Mouse (Mus musculus) activated CD4-positive, CD25-positive, alpha-beta regulatory T cell, adult 4 months (primary cell): Measurements from ENCODE around the gene Tmem165. TPM values are rescaled to one million over a fixed set of nuclear protein-coding genes. Genes with fewer than 3 reads are reported as not detected.
A peak's percentile ranks its signal among the peaks of the same experiment; 100 is the strongest.

ENCODE experiments used
- ATAC-seq: one replicate; pipeline ENCODE4 v1.8.0; 2017
- polyA plus RNA-seq, 2 experiments: library from polyadenylated mRNA; unstranded; fragments of 100-300 nt; shearing (Covaris generic); gene quantifications; one replicate each; pipeline ENCODE4 v1.2.1; 2017

The Tmem165 gene
- polyA plus RNA-seq = 10 to 100 TPM in 1 of 2 experiments, 1 to 10 TPM in 1; 7.9 to 13.8 TPM

- ATAC-seq = peak; percentile 89
Observed at GRCm38 (mm10) chr5:76183750-76184261, at the start of gene Tmem165. Gene Tmem165 (plus strand): TSS chr5:76183880.

DNA sequence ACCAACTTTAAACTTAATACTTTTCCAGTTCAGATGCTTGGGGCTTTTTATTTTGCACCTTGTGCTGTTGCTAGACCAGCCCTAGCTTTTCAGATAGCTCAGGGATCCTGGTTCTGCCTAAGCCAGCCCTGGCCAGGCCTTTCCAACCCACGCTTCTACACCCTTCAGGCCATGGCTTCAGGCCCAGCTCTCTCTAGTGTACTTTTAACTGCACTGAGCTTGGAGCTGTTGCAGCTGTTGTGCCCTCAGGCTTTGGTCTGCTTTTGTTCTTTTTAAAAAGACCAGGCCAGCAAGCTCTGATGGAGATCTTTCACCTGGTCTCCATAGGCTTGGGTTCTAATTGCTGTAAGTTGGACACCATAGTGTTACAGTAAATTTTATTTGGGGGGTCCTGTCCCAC, 48.0 kb upstream of the Tmem165 start:
- no peak for ATAC-seq

DNA sequence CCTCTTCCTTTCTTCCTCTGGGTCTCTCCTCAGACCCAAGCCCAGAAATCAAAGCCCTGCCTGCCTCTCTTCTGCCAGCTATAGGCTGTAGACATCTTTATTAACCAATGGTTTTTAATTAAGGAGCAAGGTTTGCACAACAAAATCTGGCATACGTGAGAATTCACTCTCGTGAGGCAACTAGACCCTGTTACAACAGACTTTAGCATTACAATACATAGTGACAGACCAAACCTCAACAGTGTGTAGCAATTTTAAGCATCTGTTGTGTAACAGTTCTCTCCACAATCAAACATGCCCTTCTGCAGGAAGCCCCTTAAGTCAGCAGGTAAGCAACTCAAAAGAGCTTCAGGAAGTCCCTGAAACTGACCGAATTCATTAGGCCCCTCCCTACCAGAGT, 47.4 kb upstream of the Tmem165 start:
- ATAC-seq = no peak

GRCm38 (mm10) chr5:76137586-76137985, 46.1 kb upstream of the Tmem165 start:
- no peak for ATAC-seq

DNA sequence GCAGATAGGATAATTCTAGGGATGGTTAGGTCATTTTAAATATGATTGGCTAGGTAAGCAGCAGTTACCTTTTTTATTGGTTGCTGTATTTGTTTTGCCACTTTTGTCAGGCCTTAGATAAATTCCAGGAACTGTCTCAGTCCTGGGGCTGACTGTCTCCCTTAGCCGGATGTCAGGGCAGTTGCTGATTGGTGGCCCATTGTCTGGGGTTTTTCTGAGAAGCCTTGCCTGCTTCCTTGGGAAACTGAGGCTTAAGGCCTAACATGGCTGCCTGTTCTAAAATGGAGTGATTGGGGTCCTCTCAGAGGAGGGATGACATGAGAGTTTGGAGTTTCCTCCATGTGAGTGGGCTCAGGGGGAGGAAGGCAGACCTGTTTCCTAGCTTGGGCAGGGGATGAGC, 45.6 kb upstream of the Tmem165 start:
- ATAC-seq = no peak

GRCm38 (mm10) chr5:76138512-76138911, 45.2 kb upstream of the Tmem165 start:
- ATAC-seq = no peak

GRCm38 (mm10) chr5:76139171-76139671, 44.5 kb upstream of the Tmem165 start:
- ATAC-seq = no peak

DNA sequence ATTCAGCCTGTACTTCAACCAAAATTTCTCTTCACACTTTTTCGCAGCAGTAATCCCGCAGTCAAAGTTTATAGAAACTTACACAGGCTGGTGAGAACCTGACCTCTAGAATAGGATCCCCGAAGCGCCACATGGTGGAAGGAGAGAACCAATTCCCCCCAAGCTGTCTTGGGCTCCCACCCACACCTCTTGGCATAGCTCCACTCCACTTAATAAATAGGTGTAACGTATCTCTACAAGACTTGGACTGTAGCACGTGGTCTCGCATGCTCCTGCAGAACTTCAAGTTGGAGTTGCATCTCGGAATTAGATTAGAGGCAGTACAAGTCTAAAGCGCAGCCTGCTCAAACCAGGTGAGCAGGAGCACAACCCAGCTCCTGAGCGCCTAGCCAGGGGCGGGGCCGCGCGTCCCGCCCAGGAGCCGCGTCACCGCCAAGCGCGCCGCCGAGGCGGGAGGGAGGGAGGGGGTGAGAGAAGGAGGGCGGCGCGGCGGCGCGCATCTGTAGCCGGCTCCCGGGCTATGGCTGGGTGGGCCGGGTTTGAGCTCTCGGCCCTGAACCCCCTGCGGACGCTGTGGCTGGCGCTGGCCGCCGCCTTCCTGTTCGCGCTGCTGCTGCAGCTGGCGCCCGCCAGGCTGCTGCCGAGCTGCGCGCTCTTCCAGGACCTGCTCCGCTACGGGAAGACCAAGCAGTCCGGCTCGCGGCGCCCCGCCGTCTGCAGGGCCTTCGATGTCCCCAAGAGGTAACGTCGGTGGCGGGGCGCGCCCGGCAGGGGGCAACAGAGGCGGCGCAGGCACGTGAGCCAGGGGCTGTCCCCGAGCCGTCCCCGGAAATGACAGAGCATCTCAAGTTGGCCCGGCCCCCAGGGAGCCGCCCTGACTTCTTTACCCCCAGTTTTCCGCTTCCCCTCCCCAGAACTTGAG, 43.6 kb upstream of the Tmem165 start, which contains the start of gene Srd5a3:
TSS of gene Srd5a3 (plus strand) at position 464 of the 922 bp plus-strand sequence.
- ATAC-seq = peak; percentile 97

- peak; percentile 38 for ATAC-seq
Observed at GRCm38 (mm10) chr5:76140730-76141066, 43.0 kb upstream of the Tmem165 start.

GRCm38 (mm10) chr5:76143356-76143755, 40.3 kb upstream of the Tmem165 start:
- ATAC-seq = no peak

DNA sequence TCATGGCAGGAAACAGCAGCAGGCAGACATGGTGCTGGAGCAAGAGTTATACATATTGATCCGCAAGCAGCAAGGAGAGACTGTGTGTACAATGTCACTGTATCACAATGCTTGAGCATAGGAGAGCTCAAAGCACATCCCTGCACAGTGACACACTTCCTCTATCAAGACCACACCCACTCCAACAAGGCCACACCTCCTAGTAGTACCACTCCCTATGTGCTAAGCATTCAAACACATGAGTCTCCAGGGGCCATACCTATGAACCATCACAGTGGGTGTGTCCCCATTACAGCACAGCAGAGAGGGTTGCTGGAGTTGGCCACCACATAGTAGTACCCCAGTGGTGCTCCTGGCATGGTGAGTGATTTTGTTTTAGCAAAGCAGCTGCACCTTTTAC, 37.3 kb upstream of the Tmem165 start:
- no peak for ATAC-seq

DNA sequence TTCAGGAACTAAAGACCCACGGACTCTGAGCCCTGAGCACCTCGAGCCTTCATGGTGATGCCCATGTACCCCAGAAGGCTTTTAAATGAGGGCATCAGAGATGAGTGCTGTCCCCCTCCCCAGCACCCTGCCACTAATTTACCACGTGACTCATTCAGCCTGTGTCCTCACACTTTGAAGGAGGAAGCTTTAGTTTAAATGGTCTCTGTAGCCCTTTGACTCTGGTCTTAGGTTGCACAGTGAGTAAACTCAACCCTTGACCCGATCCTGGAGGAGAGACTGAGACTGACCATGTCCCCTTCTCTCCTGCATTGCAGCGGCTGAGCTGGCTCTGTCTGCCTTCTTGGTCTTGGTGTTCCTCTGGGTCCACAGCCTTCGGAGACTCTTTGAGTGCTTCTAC, 34.2 kb upstream of the Tmem165 start:
- ATAC-seq = no peak

GRCm38 (mm10) chr5:76152956-76153355, 30.7 kb upstream of the Tmem165 start:
- no peak for ATAC-seq

DNA sequence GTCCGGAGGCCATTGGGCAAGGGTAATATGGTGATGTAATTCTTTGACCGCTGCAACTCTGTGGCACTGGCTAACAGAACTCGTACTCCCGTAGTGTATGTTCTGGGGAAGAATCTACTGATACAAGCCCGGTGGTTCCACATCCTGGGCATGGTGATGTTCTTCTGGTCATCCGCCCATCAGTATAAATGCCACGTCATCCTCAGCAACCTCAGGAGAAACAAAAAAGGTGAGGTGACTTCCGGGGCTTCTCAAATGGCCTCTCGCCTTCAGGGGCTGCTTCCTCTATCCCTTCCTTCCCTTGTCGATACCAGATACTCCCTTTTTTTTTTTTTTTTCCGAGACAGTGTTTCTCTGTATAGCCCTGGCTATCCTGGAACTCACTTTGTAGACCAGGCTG, 30.2 kb upstream of the Tmem165 start:
- ATAC-seq = no peak

DNA sequence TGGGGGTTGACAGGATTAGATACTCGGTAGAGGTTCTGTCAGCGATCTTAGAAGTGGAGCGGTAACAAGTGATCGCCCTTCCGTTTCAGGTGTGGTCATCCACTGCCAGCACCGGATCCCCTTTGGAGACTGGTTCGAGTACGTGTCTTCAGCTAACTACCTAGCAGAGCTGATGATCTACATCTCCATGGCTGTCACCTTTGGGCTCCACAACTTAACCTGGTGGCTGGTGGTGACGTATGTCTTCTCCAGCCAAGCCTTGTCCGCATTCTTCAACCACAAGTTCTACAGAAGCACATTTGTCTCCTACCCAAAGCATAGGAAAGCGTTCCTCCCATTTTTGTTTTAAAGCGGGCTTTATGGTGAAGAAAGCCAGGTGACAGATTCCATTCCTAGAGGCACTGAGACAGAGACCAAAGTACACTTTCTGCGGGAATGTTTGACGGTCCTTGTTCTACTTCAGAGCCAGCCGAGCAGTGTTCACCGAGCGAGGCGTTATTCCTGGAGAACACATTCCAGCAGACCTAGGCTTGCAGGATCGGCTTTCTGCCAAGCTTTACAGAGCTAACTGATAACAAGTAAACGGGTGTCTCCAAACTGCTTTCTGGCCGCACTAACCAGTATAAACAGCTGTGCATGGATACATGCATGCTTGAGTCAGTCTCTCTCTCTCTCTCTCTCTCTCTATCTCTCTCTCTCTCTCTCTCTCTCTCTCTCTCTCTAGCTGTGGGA, 29.1 kb upstream of the Tmem165 start:
- no peak for ATAC-seq

GRCm38 (mm10) chr5:76159555-76159954, 24.1 kb upstream of the Tmem165 start:
- ATAC-seq = no peak

DNA sequence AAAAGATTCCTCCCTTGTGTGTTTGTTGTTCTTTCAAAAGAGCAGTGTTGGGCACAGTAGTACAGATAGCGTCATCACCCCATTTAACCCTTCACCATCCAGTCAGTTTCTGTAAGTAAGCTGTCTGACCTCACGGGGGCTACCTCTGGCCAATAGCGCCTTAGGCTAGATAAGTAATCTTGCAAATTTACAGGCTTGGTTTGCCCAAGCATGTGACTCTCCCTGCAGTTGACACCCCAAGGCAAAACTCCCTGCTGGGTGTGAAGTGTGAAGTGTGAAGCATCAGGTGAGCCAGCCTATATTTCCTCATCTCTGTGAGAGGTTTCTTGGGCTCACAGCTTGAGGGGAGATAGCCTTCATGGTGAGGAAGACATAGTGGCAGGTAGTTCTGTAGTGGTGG, 23.6 kb upstream of the Tmem165 start:
- no peak for ATAC-seq

GRCm38 (mm10) chr5:76161491-76161890, 22.2 kb upstream of the Tmem165 start:
- no peak for ATAC-seq

- no peak for ATAC-seq
Observed at GRCm38 (mm10) chr5:76162926-76163325, 20.8 kb upstream of the Tmem165 start.

DNA sequence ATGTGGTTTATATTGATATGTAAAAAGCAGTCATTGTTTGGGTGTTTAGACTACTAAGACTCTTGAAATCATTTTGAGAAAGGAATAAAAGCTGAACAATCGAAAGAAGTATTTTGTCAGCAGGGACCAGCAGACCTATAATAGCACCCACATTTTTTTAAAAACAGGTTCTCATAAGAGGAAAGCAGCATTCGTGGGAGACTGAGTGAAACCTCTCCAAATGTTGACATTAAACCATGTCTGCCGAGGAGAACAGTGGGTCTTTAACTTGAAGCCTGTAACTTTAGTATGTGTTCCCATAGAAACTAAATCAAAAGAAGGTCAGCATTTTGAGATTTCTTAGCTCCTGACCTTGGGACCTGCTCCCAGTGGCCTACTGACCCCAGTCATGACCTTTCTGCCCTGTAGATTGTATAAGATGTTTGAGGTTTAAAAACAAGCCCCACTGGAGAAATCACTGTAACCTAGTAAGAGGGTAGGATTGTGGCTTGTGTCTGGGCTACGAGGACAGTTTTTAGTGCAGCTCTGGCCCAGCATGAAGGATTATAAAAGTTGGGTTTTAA, 19.8 kb upstream of the Tmem165 start:
- no peak for ATAC-seq

DNA sequence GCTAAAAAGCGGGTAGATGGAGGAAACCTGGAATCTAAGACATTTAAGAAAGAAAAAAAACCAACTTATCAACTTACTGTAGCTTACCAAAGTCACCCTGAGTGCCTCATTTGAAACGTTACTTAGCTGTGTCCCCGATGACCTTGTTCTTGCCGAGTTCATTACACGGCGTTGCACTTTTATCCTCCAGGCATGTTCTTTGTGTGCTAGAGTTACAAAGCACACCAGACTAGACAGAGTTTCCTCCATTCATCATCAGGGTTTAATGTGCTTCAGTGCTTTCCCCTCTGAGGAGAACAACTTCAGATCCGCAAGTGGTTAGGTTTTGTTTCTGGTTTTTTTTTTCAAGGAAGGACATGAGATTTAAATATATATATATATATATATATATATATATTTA, 18.9 kb upstream of the Tmem165 start:
- no peak for ATAC-seq

DNA sequence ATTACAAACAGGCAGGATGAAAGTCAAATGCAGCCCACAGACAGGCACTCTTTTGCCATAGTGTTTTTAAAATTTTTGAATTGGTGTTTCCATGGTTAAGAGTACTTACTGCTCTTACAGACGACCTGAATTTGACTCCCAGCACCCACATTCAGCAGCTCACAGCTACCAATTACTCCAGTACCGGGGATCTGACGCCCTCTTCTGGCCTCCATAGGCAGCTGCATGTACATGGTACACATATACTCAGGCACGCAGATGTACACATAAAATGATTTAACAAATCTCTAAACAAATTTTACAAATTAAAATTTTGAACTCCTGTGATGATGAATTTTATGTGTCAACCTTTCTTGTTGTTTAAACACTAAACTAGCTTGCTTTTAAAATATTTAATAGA, 13.2 kb upstream of the Tmem165 start:
- no peak for ATAC-seq

- ATAC-seq = no peak
Observed at GRCm38 (mm10) chr5:76171039-76171438, 12.6 kb upstream of the Tmem165 start.
